Mouse (Mus musculus): ENCODE measurements around the gene Cplane1. TPM values are rescaled to one million over a fixed set of nuclear protein-coding genes. Genes with fewer than 3 reads are reported as not detected.
A peak's percentile ranks its signal among the peaks of the same experiment; 100 is the strongest.

Gene Cplane1
- polyA plus RNA-seq, 1 experiment = 11.1 TPM

GRCm38 (mm10) chr15:8279320-8279779 lies 110.4 kb downstream of the Cplane1 start:
- TF ChIP-seq POLR2A (IDR thresholded peaks at IDR 0.05; ENCODE audit: borderline replicate concordance, control insufficient read depth, low read depth, low read length) (no peak), CTCF (IDR thresholded peaks at IDR 0.05; ENCODE audit: control insufficient read depth, insufficient read depth, low read length) (no peak)
- no peak overlapping the region for H3K27ac ChIP-seq (ENCODE audit: control insufficient read depth, insufficient read depth, low read depth, low read length, poor library complexity)

GRCm38 (mm10) chr15:8279929-8280610 lies 111.2 kb downstream of the Cplane1 start:
- peak overlapping the region; percentile 33 for H3K4me3 ChIP-seq (replicated peaks; ENCODE audit: control insufficient read depth, low read depth, low read length)
- WGBS = 38% methylated on average over 19 of the region's 20 CpGs
- TF ChIP-seq CTCF (IDR thresholded peaks at IDR 0.05; ENCODE audit: control insufficient read depth, insufficient read depth, low read length) (no peak), POLR2A (IDR thresholded peaks at IDR 0.05; ENCODE audit: borderline replicate concordance, control insufficient read depth, low read depth, low read length) (no peak)
- no peaks in the 10 kb centered on the region for H3K4me1 ChIP-seq (ENCODE audit: control insufficient read depth, insufficient read depth, low read length)
- H3K27ac ChIP-seq (ENCODE audit: control insufficient read depth, insufficient read depth, low read depth, low read length, poor library complexity) = no peak overlapping the region

More at GRCm38 (mm10) chr15:8279320-8279779, 110.4 kb downstream of the Cplane1 start:
- H3K4me3 ChIP-seq (replicated peaks; ENCODE audit: control insufficient read depth, low read depth, low read length) = peak overlapping the region; percentile 65
- H3K4me1 ChIP-seq (ENCODE audit: control insufficient read depth, insufficient read depth, low read length) = no peaks in the 10 kb centered on the region
- WGBS = 29% methylated on average over 17 of the region's 17 CpGs

DNA sequence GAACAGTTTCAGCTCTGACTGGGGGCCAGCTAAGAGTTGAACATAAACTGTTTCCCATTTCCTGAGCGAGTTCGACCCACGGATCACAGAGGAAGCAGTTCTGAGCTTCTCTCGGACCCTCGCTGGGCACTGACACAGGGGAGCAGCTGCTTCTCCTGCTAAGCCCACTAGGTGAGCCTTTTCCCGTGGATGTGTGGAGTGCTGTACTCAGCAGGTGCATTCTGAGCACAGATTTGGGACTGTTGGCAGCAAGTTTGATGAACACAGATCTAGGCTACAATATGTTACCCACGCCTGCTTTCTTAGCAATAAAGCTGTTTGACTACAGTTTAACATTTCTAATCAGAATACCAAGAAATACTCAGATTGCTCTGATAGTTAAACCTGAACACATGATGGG lies 112.8 kb downstream of the Cplane1 start:
- no peaks in the 10 kb centered on the region for H3K4me1 ChIP-seq (ENCODE audit: control insufficient read depth, insufficient read depth, low read length)
- whole genome bisulfite sequencing = 72% methylated on average over 7 of the region's 7 CpGs
- TF ChIP-seq CTCF (IDR thresholded peaks at IDR 0.05; ENCODE audit: control insufficient read depth, insufficient read depth, low read length) = no peak
- no peak for TF ChIP-seq POLR2A (IDR thresholded peaks at IDR 0.05; ENCODE audit: borderline replicate concordance, control insufficient read depth, low read depth, low read length)

DNA sequence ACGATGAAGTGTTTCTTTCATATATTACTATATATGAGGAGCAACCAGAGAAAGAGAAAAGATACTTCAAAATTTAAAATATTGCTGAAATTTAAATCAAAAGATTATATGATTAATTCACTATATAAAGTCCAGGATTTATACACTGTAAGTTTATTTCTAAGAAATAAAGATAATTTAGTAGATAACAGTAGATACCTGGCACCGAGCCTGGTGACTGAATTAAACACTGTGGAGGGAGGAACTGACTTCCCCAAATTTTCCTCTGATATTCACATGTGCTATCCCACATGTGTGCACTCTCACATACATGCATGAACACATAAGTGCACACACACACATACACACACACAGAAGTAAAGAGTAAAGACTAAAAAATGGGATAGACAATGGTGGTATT lies 113.2 kb downstream of the Cplane1 start:
- H3K4me3 ChIP-seq (replicated peaks; ENCODE audit: control insufficient read depth, low read depth, low read length) = no peak overlapping the region
- H3K4me1 ChIP-seq (ENCODE audit: control insufficient read depth, insufficient read depth, low read length) = no peaks in the 10 kb centered on the region
- WGBS = 66% methylated on average over 2 of the region's 2 CpGs
- TF ChIP-seq POLR2A (IDR thresholded peaks at IDR 0.05; ENCODE audit: borderline replicate concordance, control insufficient read depth, low read depth, low read length) (no peak), CTCF (IDR thresholded peaks at IDR 0.05; ENCODE audit: control insufficient read depth, insufficient read depth, low read length) (no peak)
- H3K27ac ChIP-seq (ENCODE audit: control insufficient read depth, insufficient read depth, low read depth, low read length, poor library complexity) = no peak overlapping the region

More for the DNA sequence above, 112.8 kb downstream of the Cplane1 start:
- no peak overlapping the region for H3K4me3 ChIP-seq (replicated peaks; ENCODE audit: control insufficient read depth, low read depth, low read length)
- no peak overlapping the region for H3K27ac ChIP-seq (ENCODE audit: control insufficient read depth, insufficient read depth, low read depth, low read length, poor library complexity)

- no peak overlapping the region for H3K27ac ChIP-seq (ENCODE audit: control insufficient read depth, insufficient read depth, low read depth, low read length, poor library complexity)
- no peaks in the 10 kb centered on the region for H3K4me1 ChIP-seq (ENCODE audit: control insufficient read depth, insufficient read depth, low read length)
- no peak for TF ChIP-seq POLR2A (IDR thresholded peaks at IDR 0.05; ENCODE audit: borderline replicate concordance, control insufficient read depth, low read depth, low read length)
- TF ChIP-seq CTCF (IDR thresholded peaks at IDR 0.05; ENCODE audit: control insufficient read depth, insufficient read depth, low read length) = no peak
- H3K4me3 ChIP-seq (replicated peaks; ENCODE audit: control insufficient read depth, low read depth, low read length) = no peak overlapping the region
- 91% methylated on average over 14 of the region's 14 CpGs for WGBS
Observed at GRCm38 (mm10) chr15:8291251-8291650, 122.3 kb downstream of the Cplane1 start.

DNA sequence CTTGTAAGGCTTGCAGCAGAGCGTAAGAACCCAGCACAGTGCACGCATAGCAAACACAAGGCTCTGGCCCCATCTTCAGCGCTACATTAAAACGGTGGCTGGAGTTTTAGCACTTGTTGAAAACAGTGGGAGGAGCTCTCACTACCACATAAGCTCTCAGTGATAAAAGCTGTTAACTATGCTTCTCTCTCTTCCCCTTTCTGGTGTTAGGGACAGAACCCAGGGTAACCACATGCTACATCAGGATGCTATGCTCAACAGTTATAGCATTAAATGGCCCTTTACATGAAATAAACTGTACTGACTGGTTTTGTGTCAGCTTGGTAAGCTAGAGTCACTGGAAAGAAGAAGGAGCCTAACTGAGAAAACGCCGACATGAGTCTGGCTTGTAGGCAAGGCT lies 125.2 kb downstream of the Cplane1 start:
- 88% methylated on average over 6 of the region's 6 CpGs for WGBS
- TF ChIP-seq POLR2A (IDR thresholded peaks at IDR 0.05; ENCODE audit: borderline replicate concordance, control insufficient read depth, low read depth, low read length) (no peak), CTCF (IDR thresholded peaks at IDR 0.05; ENCODE audit: control insufficient read depth, insufficient read depth, low read length) (no peak)
- Histone ChIP-seq H3K27ac (ENCODE audit: control insufficient read depth, insufficient read depth, low read depth, low read length, poor library complexity) (no peak overlapping the region), H3K4me3 (replicated peaks; ENCODE audit: control insufficient read depth, low read depth, low read length) (no peak overlapping the region), H3K4me1 (ENCODE audit: control insufficient read depth, insufficient read depth, low read length) (no peaks in the 10 kb centered on the region)

GRCm38 (mm10) chr15:8302944-8303343 lies 134.0 kb downstream of the Cplane1 start:
- no peak for TF ChIP-seq CTCF (IDR thresholded peaks at IDR 0.05; ENCODE audit: control insufficient read depth, insufficient read depth, low read length)
- TF ChIP-seq POLR2A (IDR thresholded peaks at IDR 0.05; ENCODE audit: borderline replicate concordance, control insufficient read depth, low read depth, low read length) = no peak
- Histone ChIP-seq H3K27ac (ENCODE audit: control insufficient read depth, insufficient read depth, low read depth, low read length, poor library complexity) (no peak overlapping the region), H3K4me1 (ENCODE audit: control insufficient read depth, insufficient read depth, low read length) (no peaks in the 10 kb centered on the region), H3K4me3 (replicated peaks; ENCODE audit: control insufficient read depth, low read depth, low read length) (no peak overlapping the region)
- 76% methylated on average over 10 of the region's 10 CpGs for WGBS

- WGBS = 65% methylated on average over 1 of the region's 1 CpGs
- no peaks in the 10 kb centered on the region for H3K4me1 ChIP-seq (ENCODE audit: control insufficient read depth, insufficient read depth, low read length)
- TF ChIP-seq CTCF (IDR thresholded peaks at IDR 0.05; ENCODE audit: control insufficient read depth, insufficient read depth, low read length) = no peak
- TF ChIP-seq POLR2A (IDR thresholded peaks at IDR 0.05; ENCODE audit: borderline replicate concordance, control insufficient read depth, low read depth, low read length) = no peak
Observed at GRCm38 (mm10) chr15:8305474-8305873, 136.6 kb downstream of the Cplane1 start.

More at GRCm38 (mm10) chr15:8305474-8305873, 136.6 kb downstream of the Cplane1 start:
- no peak overlapping the region for H3K4me3 ChIP-seq (replicated peaks; ENCODE audit: control insufficient read depth, low read depth, low read length)
- no peak overlapping the region for H3K27ac ChIP-seq (ENCODE audit: control insufficient read depth, insufficient read depth, low read depth, low read length, poor library complexity)

Data from bone marrow, adult 2 months (tissue).